ENCODE assay signal across 8 mouse cellular contexts in genomic region chr3:82995368-82995767, GRCm38 (mm10). TPM values are rescaled to one million over a fixed set of nuclear protein-coding genes. Genes with fewer than 3 reads are reported as not detected.
A peak's percentile ranks its signal among the peaks of the same experiment; 100 is the strongest.
DNase-seq lines count a peak whose midpoint lies in the region; ATAC-seq and TF ChIP-seq lines count a peak whose summit lies in the region.

No protein-coding gene starts in this region.

- 0 out of 2 replicates have a peak, but pooled peaks cover 6% of the 10 kb centered on the region for H3K27me3 ChIP-seq in hindbrain, embryonic 14.5 days (ENCODE audit: control insufficient read depth, insufficient read depth, low read length)
- H3K27me3 ChIP-seq in midbrain, postnatal 0 days (ENCODE audit: insufficient read depth, low read length), result 0 out of 2 replicates have a peak, but pooled peaks cover 5% of the 10 kb centered on the region

- H3K4me3 ChIP-seq in hindbrain, embryonic 14.5 days (replicated peaks; ENCODE audit: low read length), result peak overlapping the region; percentile 21
- H3K4me3 ChIP-seq in midbrain, postnatal 0 days (ENCODE audit: low read depth, low read length), result peak overlapping the region; percentile 25; the same call in 1 of the 2 replicates

- H3K27ac ChIP-seq in hindbrain, embryonic 14.5 days, result no peak overlapping the region
- H3K27ac ChIP-seq in midbrain, postnatal 0 days (ENCODE audit: low read depth, low read length), result no peak overlapping the region

- WGBS in hindbrain, embryonic 14.5 days, result 4% methylated on average over 24 of the region's 24 CpGs
- 2% methylated on average over 24 of the region's 24 CpGs for WGBS in midbrain, postnatal 0 days

- no peaks in the 10 kb centered on the region for H3K9me3 ChIP-seq in hindbrain, embryonic 14.5 days (ENCODE audit: control insufficient read depth, low read length)
- H3K9me3 ChIP-seq in midbrain, postnatal 0 days (ENCODE audit: low read length), result no peaks in the 10 kb centered on the region

- ATAC-seq in hindbrain, embryonic 14.5 days (ENCODE audit: low FRiP score), result peak; percentile 53; the same call in 1 of the 2 replicates
- peak; percentile 55; the same call in 1 of the 2 replicates for ATAC-seq in midbrain, postnatal 0 days (ENCODE audit: low FRiP score)

- DNase-seq in R1 (ENCODE audit: low read depth, low spot score) (peak; percentile 48), liver (peak; percentile 65)
- peak; percentile 9 for DNase-seq in c-Kit-positive CD71-negative TER-119-negative erythroid progenitor cells, embryonic 14.5 days (ENCODE audit: low read depth)
- peak; percentile 11 to 21 for DNase-seq in gastrocnemius, adult 8-10 months (ENCODE audit: low spot score in 2 of 2)
- DNase-seq in hindbrain, embryonic 14.5 days (ENCODE audit: low spot score), result peak; percentile 64
- peak; percentile 59 for DNase-seq in midbrain, postnatal 0 days (ENCODE audit: low spot score)
- DNase-seq in yolk sac, embryonic 10.5 days (ENCODE audit: low spot score), result peak; percentile 64
- no peak for DNase-seq in spleen, adult 12 weeks (ENCODE audit: low spot score)

- H3K36me3 ChIP-seq in hindbrain, embryonic 14.5 days (replicated peaks; ENCODE audit: control insufficient read depth, insufficient read depth), result no peaks in the 10 kb centered on the region
- no peaks in the 10 kb centered on the region for H3K36me3 ChIP-seq in midbrain, postnatal 0 days (ENCODE audit: insufficient read depth, low read length)

- H3K4me2 ChIP-seq in hindbrain, embryonic 14.5 days (replicated peaks), result peak overlapping the region; percentile 58
- peak overlapping the region; percentile 55 for H3K4me2 ChIP-seq in midbrain, postnatal 0 days (ENCODE audit: low read depth, low read length, poor library complexity, severe bottlenecking)

- peak overlapping the region; percentile 36 for H3K9ac ChIP-seq in hindbrain, embryonic 14.5 days
- H3K9ac ChIP-seq in midbrain, postnatal 0 days (replicated peaks; ENCODE audit: low read length, poor library complexity, severe bottlenecking), result peak overlapping the region; percentile 39; the same call in 1 of the 2 replicates

- H3K4me1 ChIP-seq in hindbrain, embryonic 14.5 days (replicated peaks; ENCODE audit: control insufficient read depth, insufficient read depth, low read length), result 0 out of 2 replicates have a peak, but pooled peaks cover 10% of the 10 kb centered on the region
- H3K4me1 ChIP-seq in midbrain, postnatal 0 days (ENCODE audit: insufficient read depth, low read length), result peaks cover 5% of the 10 kb centered on the region; the same call in 1 of the 2 replicates

- TF ChIP-seq CTCF in midbrain, postnatal 0 days (IDR thresholded peaks at IDR 0.05), result peak; percentile 79

RNA-seq across cellular contexts. Expression of gene Fgg, which starts 12.2 kb away (rescaled TPM):
- under 1 TPM in 1 of 4 experiments, not detected in 3; 0.70 TPM for total RNA-seq in gastrocnemius, adult 8-10 months (2022)
- not detected in 2 replicates for polyA plus RNA-seq in hindbrain, embryonic 14.5 days (2014; fragmentation: Nextera tagmentation; extraction: Ambion mirVana)
- not detected in 2 replicates for total RNA-seq in midbrain, postnatal 0 days (2014; rRNA removed)
- 0.09 TPM in 1 of 2 replicates, not detected in the other for polyA plus RNA-seq in midbrain, postnatal 0 days (2015; fragmentation: Nextera tagmentation; extraction: Ambion mirVana)

RNA-seq across cellular contexts. Expression of gene Fga, which starts 30.5 kb away (rescaled TPM):
- under 1 TPM in 1 of 4 experiments, not detected in 3; 0.94 TPM for total RNA-seq in gastrocnemius, adult 8-10 months (2022)
- not detected in 2 replicates for polyA plus RNA-seq in hindbrain, embryonic 14.5 days (2014; fragmentation: Nextera tagmentation; extraction: Ambion mirVana)
- not detected in 2 replicates for total RNA-seq in midbrain, postnatal 0 days (2014; rRNA removed)
- polyA plus RNA-seq in midbrain, postnatal 0 days (2015; fragmentation: Nextera tagmentation; extraction: Ambion mirVana), result not detected in 2 replicates

RNA-seq across cellular contexts. Expression of gene Fgb, which starts 54.3 kb away (rescaled TPM):
- under 1 TPM in 1 of 4 experiments, not detected in 3; 0.32 TPM for total RNA-seq in gastrocnemius, adult 8-10 months (2022)
- polyA plus RNA-seq in hindbrain, embryonic 14.5 days (2014; fragmentation: Nextera tagmentation; extraction: Ambion mirVana), result not detected in 2 replicates
- not detected in 2 replicates for total RNA-seq in midbrain, postnatal 0 days (2014; rRNA removed)
- not detected in 2 replicates for polyA plus RNA-seq in midbrain, postnatal 0 days (2015; fragmentation: Nextera tagmentation; extraction: Ambion mirVana)

RNA-seq across cellular contexts. Expression of gene Plrg1, which starts 60.0 kb away (rescaled TPM):
- total RNA-seq in gastrocnemius, adult 8-10 months (2022), result 10 to 100 TPM; 18.0 to 21.7 (median 20.1) TPM
- polyA plus RNA-seq in hindbrain, embryonic 14.5 days (2014; fragmentation: Nextera tagmentation; extraction: Ambion mirVana), result 99.6 and 108 TPM in 2 replicates
- total RNA-seq in midbrain, postnatal 0 days (2014; rRNA removed), result 65.7 and 78.7 TPM in 2 replicates
- 76.9 and 78.0 TPM in 2 replicates for polyA plus RNA-seq in midbrain, postnatal 0 days (2015; fragmentation: Nextera tagmentation; extraction: Ambion mirVana)
